Mouse (Mus musculus): Measurements from ENCODE around the gene Lmx1b. TPM values are rescaled to one million over a fixed set of nuclear protein-coding genes. Genes with fewer than 3 reads are reported as not detected.

Gene Lmx1b
- total RNA-seq, 2 experiments from 2014 or later = 0.07 to 0.18 TPM

DNA sequence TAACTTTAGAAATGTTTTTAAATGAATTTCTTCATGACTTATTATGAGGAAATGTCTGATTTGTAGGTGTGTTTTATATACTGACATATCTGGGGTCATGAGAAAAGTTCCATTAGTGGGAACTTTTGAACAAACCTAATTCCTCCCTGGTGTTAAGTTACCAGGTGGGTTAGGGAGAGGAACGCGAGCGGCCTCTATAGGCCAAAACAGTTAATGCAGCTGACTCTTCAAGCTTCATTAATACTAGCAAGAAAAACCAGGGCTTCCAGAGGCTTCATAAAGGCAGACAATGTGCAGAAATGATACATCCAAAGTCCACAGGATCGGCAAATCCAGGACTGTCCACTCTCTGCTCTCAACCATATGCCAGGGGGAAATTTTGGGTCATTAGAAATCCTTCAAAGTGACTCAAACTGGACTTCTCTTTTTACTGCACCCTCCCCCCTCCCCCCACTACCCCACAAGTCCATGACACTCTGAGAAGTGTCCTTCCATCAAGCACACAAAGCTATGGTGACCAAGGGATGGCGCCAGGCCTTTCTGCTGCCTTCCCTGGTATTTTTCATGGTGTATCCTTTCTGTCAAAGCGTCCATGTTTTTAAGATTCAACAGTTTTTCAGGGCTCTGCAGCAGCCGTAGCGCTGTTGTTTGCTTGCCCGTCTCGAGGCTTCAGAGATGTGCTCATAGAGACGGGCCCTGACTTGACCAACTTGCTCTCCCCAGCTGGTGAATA, 97.4 kb downstream of the Lmx1b start:
- peak; percentile 71 to 78 for DNase-seq

- no peak for DNase-seq
Measured at GRCm38 (mm10) chr2:33525274-33526055, 114.8 kb downstream of the Lmx1b start.

DNA sequence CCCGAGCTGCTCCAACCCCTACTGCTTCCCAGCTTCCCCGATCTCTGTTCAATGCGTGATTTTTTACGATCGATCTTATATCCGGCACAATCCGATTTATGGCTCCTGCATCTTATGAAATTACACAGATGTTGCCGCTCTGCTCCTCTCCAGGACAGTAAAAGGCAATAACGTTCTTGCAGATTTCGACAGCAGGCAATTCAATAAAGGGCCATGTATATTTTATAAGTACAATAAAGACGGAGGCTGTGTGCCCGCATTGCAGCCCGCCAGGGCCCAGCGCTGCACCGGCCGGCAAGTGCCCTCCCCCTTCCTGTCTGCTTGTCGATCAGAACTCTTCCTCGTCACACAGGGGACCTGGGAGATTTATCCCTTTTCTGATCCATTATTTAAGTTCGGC, 124.5 kb downstream of the Lmx1b start:
- no peak for DNase-seq

DNA sequence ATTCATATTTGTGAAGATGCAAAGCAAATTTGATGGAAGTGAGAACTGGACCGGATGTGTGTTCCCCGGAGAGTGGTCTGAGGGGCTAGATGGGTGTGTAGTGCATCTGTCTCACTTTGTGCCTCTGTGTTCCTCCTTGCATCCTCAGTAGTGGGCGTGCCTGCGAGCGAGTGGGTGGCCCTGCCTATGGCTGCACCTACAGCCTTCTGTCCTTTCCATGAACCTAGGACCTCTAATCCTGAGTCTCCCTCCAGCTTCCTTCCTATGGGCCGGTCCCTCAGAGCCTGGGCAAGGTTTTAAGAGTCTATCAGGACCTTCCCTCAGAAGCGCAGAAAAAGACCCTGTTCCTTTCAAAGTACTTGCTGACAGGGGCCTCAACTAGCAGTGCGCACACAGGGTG, 124.9 kb downstream of the Lmx1b start:
- DNase-seq = no peak

Other genes starting within 250 kb of the Lmx1b start
- gene Zbtb34, start 209.2 kb downstream of the Lmx1b start, total RNA-seq (2021) = 10 to 100 TPM; 12.5 to 14.2 TPM
- 10 to 100 TPM; 26.2 to 27.3 TPM for gene Zbtb43, start 172.0 kb downstream of the Lmx1b start, total RNA-seq (2021)
- 10 to 100 TPM; 91.3 to 91.5 TPM for gene Mvb12b, start 247.4 kb upstream of the Lmx1b start, total RNA-seq (2021)

Data from layer of hippocampus, postnatal 36 days (tissue).